In genomic region chr16:33339476-33339875, GRCm38 (mm10) we compare ENCODE assay signal across 24 mouse cellular contexts.
"Had no signal": no experiment of that assay in that cellular context is flagged by ENCODE, and none has a peak within 500 bp of the region (broad histone marks: within the 10 kb centered on the region; RNA-seq: fewer than 3 reads in every experiment).

No protein-coding gene starts in this region.

- DNase-seq: kidney, adult 11 months; kidney, postnatal 4 days; lung, adult 18-20 months; lung, postnatal 10 days; lung, postnatal 36 days; retina, postnatal 1 day; right cerebral cortex, postnatal 25 days; spleen, adult 18-20 months; thymus, adult 2 months; thymus, postnatal 14 days; thymus, postnatal 4 days had no signal

- H3K9ac ChIP-seq: intestine, embryonic 15.5 days; limb, embryonic 13.5 days; lung, embryonic 15.5 days; midbrain, embryonic 13.5 days; neural tube, embryonic 13.5 days; stomach, embryonic 15.5 days had no signal

- H3K27ac ChIP-seq: intestine, embryonic 15.5 days; kidney, postnatal 0 days; limb, embryonic 10.5 days; limb, embryonic 13.5 days; lung, embryonic 15.5 days; midbrain, embryonic 10.5 days; midbrain, embryonic 13.5 days; neural tube, embryonic 13.5 days; stomach, embryonic 15.5 days had no signal

- H3K4me2 ChIP-seq: intestine, embryonic 15.5 days; limb, embryonic 13.5 days; liver, embryonic 11.5 days; lung, embryonic 15.5 days; midbrain, embryonic 13.5 days; neural tube, embryonic 13.5 days; stomach, embryonic 15.5 days had no signal

- H3K4me3 ChIP-seq: intestine, embryonic 15.5 days; limb, embryonic 10.5 days; limb, embryonic 13.5 days; lung, embryonic 15.5 days; megakaryocyte, embryonic 14.5 days; midbrain, embryonic 10.5 days; midbrain, embryonic 13.5 days; myocyte; neural tube, embryonic 13.5 days; stomach, embryonic 15.5 days had no signal

- ATAC-seq: intestine, embryonic 15.5 days; midbrain, embryonic 13.5 days; midbrain, embryonic 16.5 days had no signal

- H3K9me3 ChIP-seq: intestine, embryonic 15.5 days; limb, embryonic 10.5 days; limb, embryonic 13.5 days; lung, embryonic 15.5 days; midbrain, embryonic 10.5 days; midbrain, embryonic 13.5 days; neural tube, embryonic 13.5 days; stomach, embryonic 15.5 days had no signal

- H3K27me3 ChIP-seq: intestine, embryonic 15.5 days; limb, embryonic 13.5 days; lung, embryonic 15.5 days; midbrain, embryonic 13.5 days; neural tube, embryonic 13.5 days; stomach, embryonic 15.5 days had no signal

- H3K36me3 ChIP-seq: intestine, embryonic 15.5 days; limb, embryonic 10.5 days; limb, embryonic 13.5 days; lung, embryonic 15.5 days; midbrain, embryonic 10.5 days; midbrain, embryonic 13.5 days; neural tube, embryonic 13.5 days; stomach, embryonic 15.5 days had no signal
